Mouse (Mus musculus) spleen, postnatal 4 days (tissue): Measurements from ENCODE around the gene Iqschfp.

Experiments used
- DNase-seq, 2 experiments: peaks; one replicate each; pipeline ENCODE4 v3.0.0; 2022; ENCODE audit warnings: low spot score in 2 of 2

Iqschfp gene

GRCm38 (mm10) chr3:68493586-68494295 lies 601.7 kb downstream of the Iqschfp start:
- peak; percentile 37 to 69 for DNase-seq

GRCm38 (mm10) chr3:68494296-68495095 lies 602.5 kb downstream of the Iqschfp start:
- peak in 1 of 2 experiments; percentile 71 for DNase-seq

GRCm38 (mm10) chr3:68495096-68495735 lies 603.2 kb downstream of the Iqschfp start:
- DNase-seq: peak in 1 of 2 experiments; percentile 64

GRCm38 (mm10) chr3:68495736-68496242 lies 603.8 kb downstream of the Iqschfp start:
- no peak for DNase-seq

GRCm38 (mm10) chr3:68496513-68496912 lies 604.5 kb downstream of the Iqschfp start:
- no peak for DNase-seq

- peak in 1 of 2 experiments; percentile 32 for DNase-seq
Observed at GRCm38 (mm10) chr3:68499532-68500152, 607.6 kb downstream of the Iqschfp start.

GRCm38 (mm10) chr3:68504838-68505237 lies 612.8 kb downstream of the Iqschfp start:
- no peak for DNase-seq

- DNase-seq: no peak
Observed at GRCm38 (mm10) chr3:68506769-68507318, 614.8 kb downstream of the Iqschfp start.

GRCm38 (mm10) chr3:68508629-68509028 lies 616.6 kb downstream of the Iqschfp start:
- no peak for DNase-seq

GRCm38 (mm10) chr3:68510872-68511271 lies 618.8 kb downstream of the Iqschfp start:
- peak in 1 of 2 experiments; percentile 44 for DNase-seq

GRCm38 (mm10) chr3:68511744-68512143 lies 619.7 kb downstream of the Iqschfp start:
- no peak for DNase-seq

GRCm38 (mm10) chr3:68512327-68512726 lies 620.3 kb downstream of the Iqschfp start:
- DNase-seq: no peak

- DNase-seq: no peak
Observed at GRCm38 (mm10) chr3:68513340-68514119, 621.5 kb downstream of the Iqschfp start.

- DNase-seq: no peak
Observed at GRCm38 (mm10) chr3:68514120-68514497, 622.1 kb downstream of the Iqschfp start.

GRCm38 (mm10) chr3:68514717-68515116 lies 622.7 kb downstream of the Iqschfp start:
- DNase-seq: no peak

GRCm38 (mm10) chr3:68516393-68517081 lies 624.5 kb downstream of the Iqschfp start:
- DNase-seq: no peak

- no peak for DNase-seq
Observed at GRCm38 (mm10) chr3:68517236-68517635, 625.2 kb downstream of the Iqschfp start.

- DNase-seq: no peak
Observed at GRCm38 (mm10) chr3:68518041-68518440, 626.0 kb downstream of the Iqschfp start.

GRCm38 (mm10) chr3:68518586-68518985 lies 626.6 kb downstream of the Iqschfp start:
- DNase-seq: no peak

- no peak for DNase-seq
Observed at GRCm38 (mm10) chr3:68525361-68525878, 633.4 kb downstream of the Iqschfp start.
